Mouse (Mus musculus) intestine, embryonic 16.5 days (tissue): ENCODE results near the gene Cyct. TPM values are rescaled to one million over a fixed set of nuclear protein-coding genes. Genes with fewer than 3 reads are reported as not detected.
A peak's percentile ranks its signal among the peaks of the same experiment; 100 is the strongest.

Experiments
- ATAC-seq: fragments of 200-750 bp; cut with Nextera tagmentation; 2 replicates; pipeline ENCODE4 v1.8.0; 2017; ENCODE audit warnings: moderate TSS enrichment, moderate library complexity
- H3K27ac ChIP-seq: fragments of 300-500 bp; sonication (generic); 2 replicates; pipeline ENCODE4 v1.5.1; 2014; ENCODE audit warnings: mild to moderate bottlenecking, low read length
- H3K27me3 ChIP-seq: fragments of 300-500 bp; sonication (generic); replicated peaks from 2 replicates; pipeline ENCODE4 v1.6.1; 2014; ENCODE audit warnings: low read length, control low read depth, mixed read lengths; ENCODE audit not compliant: control insufficient read depth, insufficient read depth
- H3K36me3 ChIP-seq: fragments of 300-500 bp; sonication (generic); 2 replicates; pipeline ENCODE4 v1.6.1; 2014; ENCODE audit warnings: low read length, control low read depth; ENCODE audit not compliant: control insufficient read depth, insufficient read depth
- H3K4me1 ChIP-seq: fragments of 300-500 bp; sonication (generic); 2 replicates; pipeline ENCODE4 v1.6.1; 2014; ENCODE audit warnings: low read length, control low read depth, mixed read lengths; ENCODE audit not compliant: control insufficient read depth, insufficient read depth
- H3K4me2 ChIP-seq: fragments of 300-500 bp; sonication (generic); 2 replicates; pipeline ENCODE4 v1.6.1; 2014; ENCODE audit warnings: low read depth, low read length, control low read depth
- H3K4me3 ChIP-seq: fragments of 300-500 bp; sonication (generic); 2 replicates; pipeline ENCODE4 v1.5.1; 2014; ENCODE audit warnings: mild to moderate bottlenecking, low read length
- H3K9ac ChIP-seq: fragments of 300-500 bp; sonication (generic); 2 replicates; pipeline ENCODE4 v1.6.1; 2014; ENCODE audit warnings: low read depth, low read length
- H3K9me3 ChIP-seq: fragments of 300-500 bp; sonication (generic); 2 replicates; pipeline ENCODE4 v1.6.1; 2016; ENCODE audit warnings: low read length, control low read depth; ENCODE audit not compliant: control insufficient read depth
- WGBS: fragments of 180-500 bp; shearing (Covaris S2); extraction: QIAGEN DNeasy Blood & Tissue Kit; methylation state at CpG from one replicate; pipeline ENCODE4 v1.1.7; 2014; 5-methylcytosine and 5-hydroxymethylcytosine counted together
- polyA plus RNA-seq: library from polyadenylated mRNA; unstranded; fragments of >200 nt; fragmentation: Nextera tagmentation; extraction: Ambion mirVana; gene quantifications from 2 replicates; pipeline ENCODE4 v1.2.1, GENCODE M21; 2015

Cyct gene
- polyA plus RNA-seq, 1 experiment from 2014 or later: not detected

DNA sequence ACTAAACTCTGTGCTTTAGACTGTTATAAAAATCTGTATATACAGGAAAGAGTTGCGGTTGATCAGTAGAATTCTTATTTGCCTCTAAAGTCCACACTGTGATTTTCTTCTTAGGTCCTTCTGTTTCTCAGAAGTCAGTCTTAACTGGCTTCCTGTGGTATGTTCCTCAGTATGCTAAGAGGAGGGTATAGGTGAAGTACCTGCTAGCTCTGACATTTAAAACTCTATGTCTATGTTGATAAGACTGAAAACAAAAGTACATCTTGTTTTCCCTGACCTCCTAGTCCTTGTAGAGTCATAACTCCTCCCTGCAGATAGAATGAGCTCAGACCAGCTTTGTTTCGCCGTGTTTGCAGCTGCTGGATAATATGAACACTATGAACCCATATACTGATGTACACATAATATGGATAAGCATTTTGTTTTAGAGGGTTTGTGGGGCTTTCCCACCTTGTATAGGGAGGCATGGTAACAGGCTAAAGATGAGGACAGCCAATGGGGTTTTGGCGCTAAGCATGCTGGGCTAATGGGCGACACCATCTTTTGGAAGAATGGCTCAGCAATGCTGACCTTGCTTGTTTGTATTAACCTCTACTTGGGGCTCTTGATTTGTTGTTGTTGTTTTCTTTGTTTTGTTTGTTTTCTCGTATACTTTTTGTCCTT, 14.4 kb upstream of the Cyct start:
- H3K27me3 ChIP-seq: no peaks in the 10 kb centered on the region
- H3K27ac ChIP-seq: no peak overlapping the region
- H3K9me3 ChIP-seq: no peaks in the 10 kb centered on the region
- H3K36me3 ChIP-seq: peaks cover 5% of the 10 kb centered on the region
- H3K4me3 ChIP-seq: no peak overlapping the region
- peaks cover 10% of the 10 kb centered on the region for H3K4me1 ChIP-seq
- no peak for ATAC-seq
- no peak overlapping the region for H3K9ac ChIP-seq
- 90% methylated on average over 6 of the region's 6 CpGs for WGBS
- no peak overlapping the region for H3K4me2 ChIP-seq

DNA sequence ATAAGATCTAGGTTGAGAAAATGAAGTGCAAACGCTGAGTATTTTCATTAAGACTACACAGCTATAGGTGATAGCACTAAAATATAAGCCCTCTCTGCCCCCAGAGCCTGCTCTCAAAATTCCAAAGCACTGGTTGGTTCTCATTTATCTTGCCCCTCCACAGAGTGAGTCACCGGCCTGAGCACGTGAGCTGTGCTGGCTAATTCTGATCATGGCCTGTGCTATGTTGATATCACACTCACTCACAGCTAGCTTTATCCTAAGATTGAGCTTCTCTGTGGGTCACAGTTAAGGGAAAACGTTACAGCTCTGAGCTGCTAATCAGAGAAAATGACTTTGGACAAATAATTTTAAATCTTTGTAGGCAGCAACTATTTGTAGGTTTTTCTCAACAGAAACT, 12.0 kb upstream of the Cyct start:
- no peaks in the 10 kb centered on the region for H3K9me3 ChIP-seq
- no peak overlapping the region for H3K27ac ChIP-seq
- no peak overlapping the region for H3K4me3 ChIP-seq
- no peaks in the 10 kb centered on the region for H3K27me3 ChIP-seq
- H3K4me1 ChIP-seq: peaks cover 10% of the 10 kb centered on the region
- H3K4me2 ChIP-seq: no peak overlapping the region
- 82% methylated on average over 4 of the region's 4 CpGs for WGBS
- ATAC-seq: no peak
- no peak overlapping the region for H3K9ac ChIP-seq
- H3K36me3 ChIP-seq: no peaks in the 10 kb centered on the region; the same call in 1 of the 2 replicates

DNA sequence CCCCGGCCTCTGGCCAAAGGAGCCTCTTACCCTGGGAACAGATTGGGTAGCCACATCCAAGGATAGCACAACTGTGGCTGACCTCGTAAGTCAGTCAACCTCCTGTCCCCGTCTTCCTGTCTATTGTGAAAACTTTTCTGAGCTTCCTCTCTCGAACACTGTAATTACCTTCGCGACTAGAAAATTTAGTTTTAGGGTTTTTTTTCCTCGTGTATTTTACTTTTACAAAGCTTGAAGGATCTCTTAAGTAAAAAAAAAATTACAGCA, 10.3 kb upstream of the Cyct start:
- ATAC-seq: no peak; the same call in 1 of the 2 replicates
- WGBS: 2% methylated on average over 7 of the region's 7 CpGs
- Histone ChIP-seq H3K9me3 (no peaks in the 10 kb centered on the region), H3K4me3 (peak overlapping the region; percentile 75), H3K36me3 (no peaks in the 10 kb centered on the region), H3K9ac (peak overlapping the region; percentile 85), H3K27ac (no peak overlapping the region), H3K4me1 (peaks cover 10% of the 10 kb centered on the region), H3K4me2 (peak overlapping the region; percentile 93), H3K27me3 (no peaks in the 10 kb centered on the region)

DNA sequence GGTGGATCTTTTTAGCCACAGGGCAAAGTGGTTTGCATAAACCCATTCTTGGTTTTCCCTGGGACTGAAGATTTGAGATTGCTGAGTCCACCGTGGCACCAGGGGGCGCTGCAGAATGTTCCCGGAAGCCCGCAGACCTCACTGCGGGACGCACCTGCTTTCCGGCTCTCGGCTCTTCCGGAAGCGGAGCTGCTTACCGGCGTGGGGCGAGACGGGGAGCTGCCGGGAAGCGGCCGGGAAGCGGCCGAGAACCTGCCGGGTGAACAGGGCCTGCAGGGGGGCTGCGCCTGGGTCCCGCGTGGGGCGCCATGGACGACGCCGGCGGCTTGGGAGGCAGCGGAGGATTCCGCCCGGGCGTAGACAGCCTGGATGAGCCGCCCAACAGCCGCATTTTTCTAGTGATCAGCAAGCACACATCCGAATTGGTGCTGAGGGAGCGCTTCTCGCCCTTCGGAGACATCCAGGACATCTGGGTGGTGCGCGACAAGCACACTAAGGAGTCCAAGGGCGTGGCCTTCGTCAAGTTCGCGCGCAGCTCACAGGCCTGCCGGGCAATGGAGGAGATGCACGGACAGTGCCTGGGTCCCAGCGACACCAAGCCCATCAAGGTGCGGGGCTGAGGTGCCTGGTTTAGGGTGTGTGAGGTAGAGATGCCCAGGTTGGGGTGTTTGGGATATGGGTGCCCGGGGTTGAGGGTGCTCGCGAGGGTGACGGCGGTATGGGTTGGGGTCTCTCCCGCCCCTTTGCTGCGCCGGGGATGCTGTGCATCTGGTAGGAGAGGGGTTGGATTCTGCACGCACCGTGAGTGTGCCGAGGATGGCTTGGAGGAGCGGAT, 9.8 kb upstream of the Cyct start, which contains the start of gene Rbm45:
TSS of gene Rbm45 (plus strand) at position 164 of the 835 bp plus-strand sequence.
- Histone ChIP-seq H3K27ac (peak within 1 kb of the TSS; percentile 68), H3K4me2 (peak within 1 kb of the TSS; percentile 93), H3K4me1 (peaks cover 10% of the 10 kb centered on the region), H3K9ac (peak within 1 kb of the TSS; percentile 85), H3K4me3 (peak within 1 kb of the TSS; percentile 75), H3K36me3 (no peaks in the 10 kb centered on the region), H3K9me3 (no peaks in the 10 kb centered on the region), H3K27me3 (no peaks in the 10 kb centered on the region)
- ATAC-seq: peak; percentile 85
- WGBS: under 1% methylated on average over 60 of the region's 61 CpGs

DNA sequence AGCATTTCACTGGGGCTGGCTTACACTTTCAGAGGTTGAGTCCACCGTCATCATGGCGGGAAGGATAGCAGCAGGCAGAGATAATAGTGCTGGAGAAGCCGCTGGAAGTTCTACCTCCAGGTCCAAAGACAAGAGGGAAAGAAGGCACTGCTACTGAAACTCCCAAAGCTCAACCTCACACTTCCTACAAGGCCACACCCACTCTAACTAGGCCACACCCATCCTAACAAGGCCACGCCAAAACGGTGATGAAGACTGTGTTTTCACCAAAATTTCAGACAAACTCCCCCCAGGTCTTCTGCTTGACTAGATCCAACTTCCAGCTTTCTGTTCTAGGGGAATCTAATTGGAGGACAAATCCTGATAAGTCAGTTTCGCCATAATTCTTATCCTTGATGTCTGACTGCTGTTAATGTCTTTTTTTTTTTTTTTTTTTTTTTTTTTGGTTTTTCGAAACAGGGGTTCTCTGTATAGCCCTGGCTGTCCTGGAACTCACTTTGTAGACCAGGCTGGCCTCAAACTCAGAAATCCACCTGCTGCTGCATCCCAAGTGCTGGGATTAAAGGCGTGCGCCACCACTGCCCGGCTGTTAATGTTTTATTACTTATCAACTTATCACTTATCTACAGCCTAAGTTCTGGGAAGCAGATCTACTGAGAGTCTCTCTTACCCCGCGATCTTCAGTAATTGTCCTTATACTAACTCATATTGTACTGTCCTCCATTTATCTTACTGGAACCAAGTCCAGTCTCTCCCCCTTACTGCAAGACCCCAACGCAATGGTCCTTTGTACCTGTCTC, 8.8 kb upstream of the Cyct start:
- H3K4me2 ChIP-seq: no peak overlapping the region
- peak overlapping the region; percentile 75; the same call in 1 of the 2 replicates for H3K4me3 ChIP-seq
- H3K36me3 ChIP-seq: no peaks in the 10 kb centered on the region
- H3K27me3 ChIP-seq: no peaks in the 10 kb centered on the region
- no peak; the same call in 1 of the 2 replicates for ATAC-seq
- no peaks in the 10 kb centered on the region for H3K9me3 ChIP-seq
- H3K9ac ChIP-seq: no peak overlapping the region
- WGBS: 76% methylated on average over 13 of the region's 13 CpGs
- peaks cover 10% of the 10 kb centered on the region for H3K4me1 ChIP-seq
- no peak overlapping the region for H3K27ac ChIP-seq

DNA sequence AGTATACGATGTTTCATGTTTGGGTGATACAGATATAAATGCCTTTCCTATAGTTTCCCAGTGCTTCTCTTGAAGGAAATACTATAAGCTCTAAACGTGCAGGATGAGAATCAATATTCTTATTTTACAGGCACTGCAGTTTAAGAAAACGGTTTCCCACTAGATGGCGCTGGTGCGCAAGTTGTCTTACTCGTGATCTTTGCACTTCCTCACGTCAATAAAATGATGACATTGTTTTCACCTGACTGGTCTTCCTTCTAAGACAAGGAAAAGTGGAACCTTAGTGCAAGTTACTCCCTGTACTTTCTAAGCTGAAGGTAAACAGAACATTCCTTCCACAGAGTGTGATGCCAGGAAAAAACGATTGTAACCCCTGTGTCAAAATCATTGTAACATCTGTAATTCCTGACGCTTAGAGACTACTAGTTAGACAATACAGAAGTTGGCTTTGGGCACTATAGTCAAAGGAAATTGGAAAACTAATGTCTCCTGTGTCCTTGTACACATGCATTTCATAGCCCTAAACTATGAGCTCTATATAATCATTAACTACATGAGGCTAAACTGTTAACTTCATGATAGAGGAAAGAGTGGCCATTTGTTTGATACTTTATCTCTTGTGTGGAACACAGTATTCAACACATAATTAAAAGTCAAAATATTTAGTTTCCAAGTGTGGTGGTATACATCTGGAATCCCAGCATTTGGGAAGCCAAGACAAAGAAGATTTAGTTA, 7.1 kb upstream of the Cyct start:
- Histone ChIP-seq H3K4me1 (peaks cover 10% of the 10 kb centered on the region), H3K4me3 (no peak overlapping the region)

DNA sequence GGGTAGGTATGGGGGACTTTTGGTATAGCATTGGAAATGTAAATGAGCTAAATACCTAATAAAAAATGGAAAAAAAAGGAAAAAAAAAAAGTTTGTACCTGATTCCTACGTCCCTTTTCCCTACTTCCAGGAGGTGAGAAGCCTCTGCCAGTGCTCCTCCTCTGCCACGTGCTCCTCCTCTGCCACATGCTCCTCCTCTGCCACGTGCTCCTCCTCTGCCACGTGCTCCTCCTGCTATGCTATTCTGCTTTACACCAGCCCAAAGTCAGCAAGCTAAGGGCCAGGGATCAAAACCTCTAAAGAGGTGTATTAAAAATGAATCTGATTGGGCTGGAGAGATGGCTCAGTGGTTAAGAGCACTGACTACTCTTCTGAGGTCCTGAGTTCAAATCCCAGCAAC, 5.6 kb upstream of the Cyct start:
- Histone ChIP-seq H3K27me3 (no peaks in the 10 kb centered on the region), H3K4me1 (peaks cover under 1% of the 10 kb centered on the region; the same call in 1 of the 2 replicates), H3K36me3 (no peaks in the 10 kb centered on the region), H3K4me3 (no peak overlapping the region), H3K9me3 (no peaks in the 10 kb centered on the region), H3K9ac (no peak overlapping the region), H3K27ac (no peak overlapping the region), H3K4me2 (no peak overlapping the region)
- 73% methylated on average over 4 of the region's 4 CpGs for WGBS
- ATAC-seq: no peak

More for the DNA sequence above, 7.1 kb upstream of the Cyct start:
- peak; percentile 60 for ATAC-seq
- Histone ChIP-seq H3K9ac (no peak overlapping the region), H3K27me3 (no peaks in the 10 kb centered on the region), H3K27ac (peak overlapping the region; percentile 57), H3K9me3 (no peaks in the 10 kb centered on the region), H3K36me3 (no peaks in the 10 kb centered on the region), H3K4me2 (no peak overlapping the region)
- WGBS: 12% methylated on average over 9 of the region's 9 CpGs

DNA sequence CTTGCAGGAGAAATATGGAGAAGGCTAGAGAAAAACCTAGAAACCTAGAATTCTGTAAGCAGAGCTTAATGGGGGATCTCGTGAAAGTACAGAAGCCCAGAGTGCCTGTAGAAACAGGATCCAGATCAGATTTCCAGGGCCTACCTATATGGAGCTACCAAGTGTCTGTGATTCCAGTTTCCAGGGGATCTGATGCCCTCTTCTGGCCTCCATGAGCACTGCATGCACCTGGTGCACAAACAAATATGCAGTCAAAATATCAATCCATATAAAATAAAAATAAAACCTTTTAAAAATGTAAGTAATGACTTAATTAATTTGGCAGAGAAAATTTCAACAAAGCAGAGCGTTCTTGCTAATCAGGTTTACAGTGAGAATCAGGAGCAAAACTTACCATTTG, 1.9 kb upstream of the Cyct start:
- H3K27me3 ChIP-seq: no peaks in the 10 kb centered on the region
- no peaks in the 10 kb centered on the region for H3K4me1 ChIP-seq
- H3K9ac ChIP-seq: no peak overlapping the region
- no peaks in the 10 kb centered on the region for H3K9me3 ChIP-seq
- H3K4me3 ChIP-seq: no peak overlapping the region
- H3K27ac ChIP-seq: no peak overlapping the region
- H3K4me2 ChIP-seq: no peak overlapping the region
- no peaks in the 10 kb centered on the region for H3K36me3 ChIP-seq
- no peak for ATAC-seq
- 65% methylated on average over 2 of the region's 2 CpGs for WGBS

DNA sequence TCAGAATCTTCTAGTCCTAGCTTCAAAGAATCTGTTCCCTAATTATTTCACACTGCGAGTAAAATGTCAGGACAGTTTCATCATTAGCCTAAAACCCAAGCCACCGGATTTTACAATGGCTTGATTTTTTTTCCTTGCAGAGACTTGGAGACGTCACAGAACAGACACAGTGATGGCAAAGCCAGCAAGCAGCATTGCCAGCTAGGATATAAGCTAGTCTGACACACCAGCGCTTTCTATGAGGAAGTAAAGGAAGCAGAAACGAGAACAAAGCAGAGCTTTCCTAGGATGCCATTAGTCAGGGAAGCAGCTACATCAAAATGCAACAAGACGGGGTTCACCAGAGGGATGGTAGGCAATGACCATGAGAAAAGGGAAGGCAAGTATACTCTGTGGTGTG, 12.4 kb downstream of the Cyct start:
- Histone ChIP-seq H3K9ac (no peak overlapping the region), H3K9me3 (no peaks in the 10 kb centered on the region), H3K27ac (no peak overlapping the region), H3K4me2 (no peak overlapping the region), H3K27me3 (no peaks in the 10 kb centered on the region), H3K36me3 (no peaks in the 10 kb centered on the region), H3K4me3 (no peak overlapping the region), H3K4me1 (no peaks in the 10 kb centered on the region)
- no peak for ATAC-seq
- 73% methylated on average over 6 of the region's 6 CpGs for WGBS
